ENCODE assay signal across 15 mouse cellular contexts in genomic region chr5:107074980-107075583, GRCm38 (mm10).
A peak's percentile ranks its signal among the peaks of the same experiment; 100 is the strongest.
DNase-seq lines count a peak whose midpoint lies in the region; ATAC-seq lines count a peak whose summit lies in the region.
"Had no signal": no experiment of that assay in that cellular context is flagged by ENCODE, and none has a peak within 500 bp of the region (broad histone marks: within the 10 kb centered on the region; RNA-seq: fewer than 3 reads in every experiment).

No protein-coding gene starts in this region.

- H3K36me3 ChIP-seq in heart, embryonic 12.5 days: no peaks in the 10 kb centered on the region
- no peaks in the 10 kb centered on the region for H3K36me3 ChIP-seq in lung, embryonic 16.5 days (ENCODE audit: control insufficient read depth, insufficient read depth, low read length)
- H3K36me3 ChIP-seq: embryonic facial prominence, embryonic 15.5 days had no signal

- H3K9ac ChIP-seq in heart, embryonic 12.5 days: no peak overlapping the region
- H3K9ac ChIP-seq in lung, embryonic 16.5 days (ENCODE audit: low read length): no peak overlapping the region
- H3K9ac ChIP-seq: embryonic facial prominence, embryonic 15.5 days had no signal

- H3K27ac ChIP-seq in heart, embryonic 12.5 days (ENCODE audit: poor library complexity, severe bottlenecking): peak overlapping the region; percentile 77
- H3K27ac ChIP-seq in lung, embryonic 16.5 days (ENCODE audit: low read length): peak overlapping the region; percentile 74
- H3K27ac ChIP-seq: embryonic facial prominence, embryonic 15.5 days; hindbrain, postnatal 0 days; macrophage had no signal

- 64% methylated on average over 13 of the region's 13 CpGs for WGBS in heart, embryonic 12.5 days
- 31% methylated on average over 13 of the region's 13 CpGs for WGBS in lung, embryonic 16.5 days
- 25% methylated on average over 13 of the region's 13 CpGs for WGBS in large intestine, adult 2 months

- no peak overlapping the region for H3K4me2 ChIP-seq in heart, embryonic 12.5 days
- H3K4me2 ChIP-seq in lung, embryonic 16.5 days (ENCODE audit: low read depth, low read length): no peak overlapping the region
- H3K4me2 ChIP-seq: embryonic facial prominence, embryonic 15.5 days had no signal

- no peaks in the 10 kb centered on the region for H3K27me3 ChIP-seq in heart, embryonic 12.5 days (replicated peaks)
- H3K27me3 ChIP-seq in lung, embryonic 16.5 days (ENCODE audit: control insufficient read depth, insufficient read depth, low read depth, low read length): no peaks in the 10 kb centered on the region
- H3K27me3 ChIP-seq: embryonic facial prominence, embryonic 15.5 days had no signal

- no peaks in the 10 kb centered on the region for H3K9me3 ChIP-seq in heart, embryonic 12.5 days (replicated peaks)
- H3K9me3 ChIP-seq in lung, embryonic 16.5 days (ENCODE audit: control insufficient read depth, low read length): no peaks in the 10 kb centered on the region
- H3K9me3 ChIP-seq: embryonic facial prominence, embryonic 15.5 days had no signal

- ATAC-seq in heart, embryonic 12.5 days (ENCODE audit: insufficient number of reproducible peaks, low FRiP score): no peak
- peak; percentile 63 for ATAC-seq in lung, embryonic 16.5 days (ENCODE audit: low read depth)
- ATAC-seq: hindbrain, postnatal 0 days; midbrain, embryonic 16.5 days had no signal

- H3K4me3 ChIP-seq in heart, embryonic 12.5 days: no peak overlapping the region
- no peak overlapping the region for H3K4me3 ChIP-seq in lung, embryonic 16.5 days (ENCODE audit: low read length)
- H3K4me3 ChIP-seq: embryonic facial prominence, embryonic 15.5 days had no signal

- peaks cover 24% of the 10 kb centered on the region for H3K4me1 ChIP-seq in heart, embryonic 12.5 days (replicated peaks)
- peaks cover 22% of the 10 kb centered on the region for H3K4me1 ChIP-seq in lung, embryonic 16.5 days (replicated peaks; ENCODE audit: control insufficient read depth, insufficient read depth, low read length)

- no peak for DNase-seq in heart, adult 11 months
- DNase-seq in lung, postnatal 25 days (ENCODE audit: low spot score): no peak
- peak; percentile 40 for DNase-seq in R1 (ENCODE audit: low read depth, low spot score)
- DNase-seq in large intestine, adult 2 months (ENCODE audit: low read depth, low spot score): peak; percentile 22
- no peak for DNase-seq in kidney, postnatal 14 days
- DNase-seq in cerebellum, postnatal 10 days: no peak
- DNase-seq: adrenal gland, postnatal 10 days; B cell, adult 2 months; cerebellum, adult 18-20 months had no signal

Comparison
In these comparisons a context has a peak if more than half of its experiments do, and no peak if none do; other contexts are left out.
1. DNase-seq: peak in R1 (single experiment) and large intestine, adult 2 months (single experiment); none in heart, adult 11 months (single experiment), lung, postnatal 25 days (single experiment), kidney, postnatal 14 days (single experiment) and cerebellum, postnatal 10 days (0 of 2).